Mouse (Mus musculus): ENCODE measurements at regions not wholly inside any gene's neighbourhood (a gene's known extent, or its start where the extent isn't known, plus 50 kb on each side); places are given as distances from the start of the nearest gene placed in this dataset.

- peak; percentile 4 for DNase-seq (ENCODE audit: low read depth, low spot score)
These were observed 94.9 kb upstream of the St8sia4 start for GRCm38 (mm10) chr1:95762244-95762643.

GRCm38 (mm10) chr1:95754071-95754915 lies 86.9 kb upstream of the St8sia4 start:
- DNase-seq (ENCODE audit: low read depth, low spot score) = no peak

GRCm38 (mm10) chr1:95753517-95753916 lies 86.1 kb upstream of the St8sia4 start:
- DNase-seq (ENCODE audit: low read depth, low spot score) = no peak

- no peak for DNase-seq (ENCODE audit: low read depth, low spot score)
These were observed 81.6 kb upstream of the St8sia4 start for GRCm38 (mm10) chr1:95748940-95749339.

GRCm38 (mm10) chr1:95747287-95747686 lies 79.9 kb upstream of the St8sia4 start:
- DNase-seq (ENCODE audit: low read depth, low spot score) = no peak

- no peak for DNase-seq (ENCODE audit: low read depth, low spot score)
These were observed 77.1 kb upstream of the St8sia4 start for GRCm38 (mm10) chr1:95744446-95744845.

- no peak for DNase-seq (ENCODE audit: low read depth, low spot score)
These were observed 76.0 kb upstream of the St8sia4 start for GRCm38 (mm10) chr1:95743334-95743733.

GRCm38 (mm10) chr1:95719449-95719848 lies 52.1 kb upstream of the St8sia4 start:
- DNase-seq (ENCODE audit: low read depth, low spot score) = no peak

- DNase-seq (ENCODE audit: low read depth, low spot score) = no peak
These were observed 51.4 kb upstream of the St8sia4 start for GRCm38 (mm10) chr1:95718794-95719193.

Data from c-Kit-negative CD71-positive TER-119-positive erythroid progenitor cells, embryonic 14.5 days (primary cell).